Mouse (Mus musculus) myocyte (in vitro differentiated cells): ENCODE data around the gene Actl10. TPM values are rescaled to one million over a fixed set of nuclear protein-coding genes. Genes with fewer than 3 reads are reported as not detected.

ENCODE experiments used
- H3K27me3 ChIP-seq: one replicate; pipeline ENCODE4 v1.6.1; 2011; ENCODE audit not compliant: control insufficient read depth, insufficient read depth, insufficient read length
- H3K36me3 ChIP-seq: one replicate; pipeline ENCODE4 v1.6.1; 2011; ENCODE audit not compliant: control insufficient read depth, insufficient read depth
- H3K4me2 ChIP-seq: one replicate; pipeline ENCODE4 v1.6.1; 2011; ENCODE audit warnings: low read depth, control low read depth
- H3K4me3 ChIP-seq: one replicate; pipeline ENCODE4 v1.5.1; 2011; ENCODE audit warnings: mild to moderate bottlenecking, control low read depth, moderate library complexity
- H3K79me2 ChIP-seq: one replicate; pipeline ENCODE4 v1.6.1; 2011; ENCODE audit not compliant: control insufficient read depth, insufficient read depth
- H3ac ChIP-seq: one replicate; pipeline ENCODE4 v1.6.1; 2011; ENCODE audit not compliant: control insufficient read depth, insufficient read length
- CEBPB ChIP-seq: IDR thresholded peaks from 2 replicates; pipeline ENCODE4 v1.6.1; 2011; ENCODE audit warnings: mild to moderate bottlenecking, moderate library complexity; ENCODE audit not compliant: poor library complexity, insufficient read depth, severe bottlenecking
- E2F4 ChIP-seq: IDR thresholded peaks from one replicate; pipeline ENCODE4 v1.6.1; 2011; ENCODE audit warnings: mild to moderate bottlenecking, control low read depth, moderate library complexity; ENCODE audit not compliant: insufficient read depth
- MAX ChIP-seq: IDR thresholded peaks from one replicate; pipeline ENCODE4 v1.6.1; 2011; ENCODE audit warnings: low read depth, mild to moderate bottlenecking, control low read depth
- MYOD1 ChIP-seq, 3 experiments: IDR thresholded peaks; one replicate each; pipeline ENCODE4 v1.6.1; 2011; ENCODE audit warnings: control low read depth in 2 of 3, low read depth in 2 of 3, mild to moderate bottlenecking in 2 of 3, moderate library complexity in 1 of 3; ENCODE audit not compliant: insufficient read length in 2 of 3, control insufficient read depth in 1 of 3
- MYOG ChIP-seq, 3 experiments: IDR thresholded peaks; one replicate each; pipeline ENCODE4 v1.6.1; 2011; ENCODE audit warnings: control low read depth in 2 of 3, low read depth in 2 of 3, mild to moderate bottlenecking in 2 of 3; ENCODE audit not compliant: insufficient read length in 2 of 3, control insufficient read depth in 1 of 3, insufficient read depth in 1 of 3
- POLR2A ChIP-seq: IDR thresholded peaks from one replicate; pipeline ENCODE4 v1.6.1; 2011; ENCODE audit warnings: low read depth, mild to moderate bottlenecking, control low read depth, moderate library complexity; ENCODE audit not compliant: insufficient read length
- POLR2AphosphoS2 ChIP-seq: IDR thresholded peaks from one replicate; pipeline ENCODE4 v1.6.1; 2011; ENCODE audit warnings: low read depth, control low read depth; ENCODE audit not compliant: insufficient read length
- REST ChIP-seq: IDR thresholded peaks from one replicate; pipeline ENCODE4 v1.6.1; 2011; ENCODE audit warnings: mild to moderate bottlenecking, control low read depth, moderate library complexity; ENCODE audit not compliant: insufficient read depth, insufficient read length
- SRF ChIP-seq: IDR thresholded peaks from one replicate; pipeline ENCODE4 v1.6.1; 2011; ENCODE audit warnings: low read depth; ENCODE audit not compliant: control insufficient read depth, insufficient read length
- TCF12 ChIP-seq: IDR thresholded peaks from one replicate; pipeline ENCODE4 v1.6.1; 2011; ENCODE audit warnings: mild to moderate bottlenecking, control low read depth; ENCODE audit not compliant: poor library complexity, insufficient read depth, severe bottlenecking
- TCF3 ChIP-seq: IDR thresholded peaks from one replicate; pipeline ENCODE4 v1.6.1; 2011; ENCODE audit warnings: low read depth, control low read depth; ENCODE audit not compliant: insufficient read length
- USF1 ChIP-seq: IDR thresholded peaks from one replicate; pipeline ENCODE4 v1.6.1; 2011; ENCODE audit warnings: low read depth, mild to moderate bottlenecking, control low read depth, moderate library complexity
- polyA plus RNA-seq: library from polyadenylated mRNA; unstranded; fragments of >200 nt; fragmentation: generic; extraction: Trizol; gene quantifications from one replicate; pipeline ENCODE4 v1.2.1, GENCODE M21; 2012; ENCODE audit warnings: missing spikeins

Actl10 gene
- polyA plus RNA-seq, 1 experiment, result 0.17 TPM

DNA sequence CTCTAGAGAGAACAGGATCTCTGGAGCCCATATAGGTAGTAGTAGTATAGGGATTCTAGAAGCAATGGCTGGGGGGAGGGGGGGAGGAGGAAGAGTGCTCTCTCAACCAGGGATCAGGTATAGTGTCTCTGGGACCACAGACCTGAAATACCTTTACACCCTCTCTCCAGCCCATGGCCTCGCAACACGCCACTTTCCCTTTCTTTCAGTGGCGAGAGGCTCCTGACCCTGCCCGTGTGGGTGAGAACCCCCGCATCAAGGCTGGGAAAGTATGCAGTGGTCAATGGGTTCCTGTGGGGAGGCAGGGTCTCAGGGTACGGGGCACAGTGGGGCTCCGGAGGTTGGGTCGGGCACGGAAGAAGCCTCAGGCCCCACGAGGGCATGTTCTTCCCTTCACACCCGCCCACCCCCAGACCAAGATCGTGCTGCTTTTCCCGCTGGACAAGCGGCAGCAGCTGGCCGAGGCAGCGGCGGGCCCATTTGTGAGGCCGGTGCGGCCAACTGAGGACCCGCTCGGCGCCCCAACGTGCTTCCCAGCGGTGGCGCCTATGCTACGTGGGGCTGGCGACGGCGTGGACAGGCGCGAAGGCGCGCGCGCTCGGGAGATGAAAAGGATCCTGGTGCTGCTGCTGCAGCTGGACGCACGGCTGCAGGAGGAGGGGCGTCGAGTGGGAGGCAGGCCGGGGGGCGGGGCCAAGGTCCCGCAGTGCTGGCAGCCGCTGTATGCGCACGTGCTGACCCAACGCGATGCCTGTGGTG, 2.3 kb upstream of the Actl10 start:
- no peaks in the 10 kb centered on the region for H3K36me3 ChIP-seq
- H3K4me2 ChIP-seq, result peak overlapping the region; percentile 77
- H3K79me2 ChIP-seq, result no peaks in the 10 kb centered on the region
- no peaks in the 10 kb centered on the region for H3K27me3 ChIP-seq
- H3ac ChIP-seq, result peak overlapping the region; percentile 2
- TF ChIP-seq POLR2A, result peak; percentile 64
- no peak for TF ChIP-seq REST
- TF ChIP-seq MYOG (IDR thresholded peaks at IDR 0.05; ENCODE audit: control insufficient read depth in 1 of 3, insufficient read depth in 1 of 3, insufficient read length in 2 of 3, low read depth in 2 of 3), result peak in 2 of 3 experiments; percentile 20 to 26
- TF ChIP-seq POLR2AphosphoS2, result peak; percentile 73
- peak in 2 of 3 experiments; percentile 59 to 77 for TF ChIP-seq MYOD1 (IDR thresholded peaks at IDR 0.05; ENCODE audit: control insufficient read depth in 1 of 3, insufficient read length in 2 of 3, low read depth in 2 of 3)
- TF ChIP-seq CEBPB, result no peak
- peak overlapping the region; percentile 40 for H3K4me3 ChIP-seq

DNA sequence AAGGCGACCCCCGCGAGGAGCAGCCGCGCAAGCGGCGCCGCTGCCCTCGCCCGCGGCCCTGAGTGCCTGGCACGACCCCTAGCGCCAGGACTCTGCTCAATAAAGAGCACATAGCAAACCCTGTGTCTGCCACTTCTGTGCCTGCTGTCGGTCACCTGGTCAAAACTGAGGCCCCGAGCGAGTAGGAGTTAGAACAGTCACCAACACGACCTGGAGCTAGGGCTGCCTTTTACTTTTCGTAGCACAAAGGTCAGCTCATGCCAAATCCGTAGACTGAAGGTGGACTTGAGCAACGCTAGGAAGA, 1.7 kb upstream of the Actl10 start:
- peak overlapping the region; percentile 2 for H3ac ChIP-seq
- peak overlapping the region; percentile 40 for H3K4me3 ChIP-seq
- no peak for TF ChIP-seq POLR2AphosphoS2
- no peak for TF ChIP-seq USF1
- TF ChIP-seq TCF12, result no peak
- TF ChIP-seq MYOG (IDR thresholded peaks at IDR 0.05; ENCODE audit: control insufficient read depth in 1 of 3, insufficient read depth in 1 of 3, insufficient read length in 2 of 3, low read depth in 2 of 3), result no peak
- no peak for TF ChIP-seq REST
- no peak for TF ChIP-seq CEBPB
- TF ChIP-seq E2F4, result no peak
- TF ChIP-seq SRF, result no peak
- no peak for TF ChIP-seq MYOD1 (IDR thresholded peaks at IDR 0.05; ENCODE audit: control insufficient read depth in 1 of 3, insufficient read length in 2 of 3, low read depth in 2 of 3)
- H3K4me2 ChIP-seq, result peak overlapping the region; percentile 77
- no peaks in the 10 kb centered on the region for H3K36me3 ChIP-seq
- no peaks in the 10 kb centered on the region for H3K27me3 ChIP-seq
- no peaks in the 10 kb centered on the region for H3K79me2 ChIP-seq

DNA sequence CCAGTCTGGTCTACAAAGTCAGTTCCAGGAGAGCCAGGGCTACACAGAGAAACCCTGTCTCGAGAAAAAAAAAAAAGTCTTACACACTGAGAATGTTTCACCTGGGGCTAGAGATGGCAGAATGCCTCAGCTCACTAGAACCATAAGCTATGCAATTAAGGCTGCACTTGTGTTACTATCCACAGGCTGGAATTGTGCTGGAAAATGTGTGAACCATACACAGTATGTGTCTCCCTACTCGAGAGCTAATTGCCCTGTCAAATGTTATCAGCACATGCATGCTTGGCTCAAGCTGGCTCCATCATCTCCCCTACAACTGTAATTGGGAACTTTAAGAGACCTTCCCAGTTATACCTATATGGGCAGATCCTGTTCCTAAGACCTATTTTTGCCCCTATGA, 639 bp upstream of the Actl10 start:
- Histone ChIP-seq H3K36me3 (no peaks in the 10 kb centered on the region), H3K4me2 (no peak overlapping the region), H3ac (no peak overlapping the region), H3K27me3 (no peaks in the 10 kb centered on the region), H3K4me3 (no peak overlapping the region), H3K79me2 (no peaks in the 10 kb centered on the region)
- TF ChIP-seq USF1, result no peak
- TF ChIP-seq POLR2A, result no peak
- no peak for TF ChIP-seq MYOD1 (IDR thresholded peaks at IDR 0.05; ENCODE audit: control insufficient read depth in 1 of 3, insufficient read length in 2 of 3, low read depth in 2 of 3)
- no peak for TF ChIP-seq REST
- TF ChIP-seq MAX, result no peak
- no peak for TF ChIP-seq POLR2AphosphoS2
- no peak for TF ChIP-seq E2F4
- no peak for TF ChIP-seq SRF
- no peak for TF ChIP-seq TCF3
- no peak for TF ChIP-seq MYOG (IDR thresholded peaks at IDR 0.05; ENCODE audit: control insufficient read depth in 1 of 3, insufficient read depth in 1 of 3, insufficient read length in 2 of 3, low read depth in 2 of 3)
- no peak for TF ChIP-seq TCF12
- no peak for TF ChIP-seq CEBPB

DNA sequence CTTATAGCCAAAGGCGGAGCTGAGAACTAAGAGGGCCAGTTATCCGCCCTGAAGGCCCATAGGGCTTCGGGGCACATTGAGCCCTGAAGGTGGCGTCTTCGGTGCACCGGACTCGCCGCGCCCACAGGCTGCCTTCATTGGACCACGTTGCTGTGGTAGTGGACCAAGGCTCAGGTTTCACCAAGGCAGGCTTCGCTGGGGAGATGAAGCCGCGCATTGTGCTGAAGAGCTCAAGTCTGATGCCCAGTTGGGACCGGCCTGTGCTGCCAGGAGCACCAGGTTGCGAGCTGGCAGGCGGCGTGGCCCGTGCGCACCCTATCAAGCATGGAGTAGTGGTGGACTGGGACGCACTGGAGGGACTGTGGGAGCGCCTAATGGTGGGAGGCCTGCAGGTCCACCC, 351 bp downstream of the Actl10 start:
- Histone ChIP-seq H3ac (no peak overlapping the region), H3K36me3 (no peaks in the 10 kb centered on the region), H3K27me3 (no peaks in the 10 kb centered on the region), H3K4me2 (no peak overlapping the region), H3K4me3 (no peak overlapping the region), H3K79me2 (no peaks in the 10 kb centered on the region)
- TF ChIP-seq TCF3 (no peak), E2F4 (no peak), MYOD1 (IDR thresholded peaks at IDR 0.05; ENCODE audit: control insufficient read depth in 1 of 3, insufficient read length in 2 of 3, low read depth in 2 of 3) (no peak), POLR2AphosphoS2 (no peak), MAX (no peak), TCF12 (no peak), MYOG (IDR thresholded peaks at IDR 0.05; ENCODE audit: control insufficient read depth in 1 of 3, insufficient read depth in 1 of 3, insufficient read length in 2 of 3, low read depth in 2 of 3) (no peak), REST (no peak), POLR2A (no peak), CEBPB (no peak), SRF (no peak), USF1 (no peak)

DNA sequence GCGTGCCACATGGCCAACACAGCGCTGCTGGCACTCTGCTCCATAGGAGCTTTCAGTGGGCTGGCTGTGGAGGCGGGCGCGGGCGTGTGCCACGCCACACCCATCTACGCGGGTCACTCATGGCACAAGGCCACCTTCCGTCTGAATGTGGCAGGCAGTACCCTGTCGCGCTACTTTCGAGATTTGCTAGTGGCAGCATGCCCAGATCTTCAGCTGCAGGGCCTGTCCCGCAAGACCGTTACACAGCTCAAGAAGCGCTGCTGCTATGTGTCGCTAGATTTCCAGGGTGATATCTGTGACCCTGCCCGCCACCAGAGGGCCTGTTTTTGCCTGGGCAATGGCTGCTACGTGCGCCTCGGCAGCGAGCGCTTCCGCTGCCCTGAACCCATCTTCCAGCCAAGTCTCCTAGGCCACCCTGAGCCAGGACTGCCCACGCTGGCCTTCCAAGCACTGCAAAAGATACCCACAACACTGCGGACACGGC, 890 bp downstream of the Actl10 start:
- TF ChIP-seq MYOD1 (IDR thresholded peaks at IDR 0.05; ENCODE audit: control insufficient read depth in 1 of 3, insufficient read length in 2 of 3, low read depth in 2 of 3) (no peak), REST (no peak), USF1 (no peak), CEBPB (no peak), E2F4 (no peak), POLR2AphosphoS2 (peak; percentile 8), MAX (no peak)
- H3K4me2 ChIP-seq, result no peak overlapping the region
- H3K4me3 ChIP-seq, result no peak overlapping the region
- H3K27me3 ChIP-seq, result no peaks in the 10 kb centered on the region
- H3K36me3 ChIP-seq, result no peaks in the 10 kb centered on the region
- H3ac ChIP-seq, result no peak overlapping the region
- no peaks in the 10 kb centered on the region for H3K79me2 ChIP-seq
